Mouse (Mus musculus): ENCODE measurements around the gene St7l. TPM values are rescaled to one million over a fixed set of nuclear protein-coding genes. Genes with fewer than 3 reads are reported as not detected.

The St7l gene
- polyA plus RNA-seq, 1 experiment from 2014 or later: 45.0 TPM

DNA sequence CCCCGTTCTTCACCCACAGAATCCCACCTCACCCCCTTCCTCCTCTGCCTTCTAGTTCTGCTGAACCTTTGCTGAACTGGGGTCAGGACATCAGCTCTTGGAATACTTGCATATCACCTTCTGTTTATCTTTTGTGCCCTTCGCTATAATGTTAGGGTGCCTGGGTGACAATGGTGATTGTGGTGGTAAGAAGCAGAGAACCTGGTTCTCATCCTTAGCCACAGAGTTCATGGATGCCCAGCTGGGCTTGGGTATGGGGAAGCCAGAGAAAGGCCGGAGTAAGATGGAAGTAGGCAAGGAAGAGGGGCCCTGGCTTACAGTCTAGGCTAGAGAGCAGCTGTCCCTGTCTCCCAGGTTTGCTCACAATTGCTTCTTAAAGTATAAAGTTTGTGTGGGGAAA is 90.3 kb downstream of the St7l start:
- no peak for ATAC-seq (ENCODE audit: insufficient number of reproducible peaks, low FRiP score, low TSS enrichment, low read depth)
- Histone ChIP-seq H3K36me3 (peaks cover 38% of the 10 kb centered on the region), H3K4me2 (no peak overlapping the region), H3K9ac (no peak overlapping the region), H3K9me3 (no peaks in the 10 kb centered on the region), H3K27ac (no peak overlapping the region), H3K4me1 (no peaks in the 10 kb centered on the region), H3K4me3 (no peak overlapping the region), H3K27me3 (peaks cover 10% of the 10 kb centered on the region)
- WGBS: 90% methylated on average over 3 of the region's 3 CpGs

DNA sequence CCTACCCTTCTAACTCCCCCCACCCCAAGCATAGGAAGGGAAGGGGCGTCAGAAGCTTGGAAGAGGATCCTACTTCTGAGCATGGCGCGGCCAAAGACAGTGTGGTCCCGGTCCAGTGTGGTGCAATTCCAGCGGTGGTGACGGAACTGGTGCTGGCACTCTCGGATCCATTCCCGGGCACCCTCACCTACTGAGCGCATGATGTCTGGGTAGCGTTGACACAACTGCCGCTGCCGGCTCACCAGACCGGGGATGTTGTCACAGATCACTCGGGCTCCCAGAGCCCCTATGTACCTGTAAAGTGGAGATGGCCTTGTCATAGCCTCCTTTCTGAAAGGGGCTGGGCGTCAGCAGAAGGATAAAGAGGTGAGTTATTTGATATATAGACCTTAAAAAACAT is 90.7 kb downstream of the St7l start:
- WGBS: 96% methylated on average over 15 of the region's 15 CpGs
- no peak overlapping the region for H3K4me2 ChIP-seq
- peaks cover 38% of the 10 kb centered on the region for H3K36me3 ChIP-seq
- ATAC-seq (ENCODE audit: insufficient number of reproducible peaks, low FRiP score, low TSS enrichment, low read depth): no peak
- no peak overlapping the region for H3K4me3 ChIP-seq
- H3K27ac ChIP-seq: no peak overlapping the region
- H3K4me1 ChIP-seq: no peaks in the 10 kb centered on the region
- H3K9me3 ChIP-seq: no peaks in the 10 kb centered on the region
- H3K27me3 ChIP-seq: peaks cover 13% of the 10 kb centered on the region
- H3K9ac ChIP-seq: no peak overlapping the region

DNA sequence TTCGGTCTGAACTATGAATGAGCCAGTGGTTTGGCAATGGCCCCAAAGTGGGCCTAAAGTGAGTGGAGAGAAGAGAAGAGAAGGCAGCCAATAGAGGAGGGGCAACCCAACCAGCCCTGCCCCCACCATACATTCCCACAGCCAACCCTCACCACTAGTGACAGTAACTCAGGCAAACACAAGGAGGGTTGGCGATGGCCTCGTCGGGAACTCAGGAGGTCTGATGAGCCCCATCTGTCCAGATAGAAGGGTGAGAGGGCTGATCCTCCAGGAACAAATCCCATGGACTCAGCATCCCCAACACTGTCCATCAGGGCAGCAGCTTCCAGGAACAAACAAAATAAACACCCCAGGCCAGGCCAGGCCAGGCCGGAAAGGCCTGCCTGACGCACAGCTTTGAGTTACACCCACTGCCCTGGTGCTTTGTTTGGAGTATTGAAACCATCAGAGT is 92.4 kb downstream of the St7l start:
- H3K27me3 ChIP-seq: peaks cover 29% of the 10 kb centered on the region
- H3K9ac ChIP-seq: no peak overlapping the region
- H3K4me3 ChIP-seq: no peak overlapping the region
- peaks cover 28% of the 10 kb centered on the region for H3K36me3 ChIP-seq
- no peak overlapping the region for H3K27ac ChIP-seq
- 68% methylated on average over 6 of the region's 6 CpGs for WGBS
- H3K4me1 ChIP-seq: peaks cover 13% of the 10 kb centered on the region
- H3K9me3 ChIP-seq: no peaks in the 10 kb centered on the region
- no peak for ATAC-seq (ENCODE audit: insufficient number of reproducible peaks, low FRiP score, low TSS enrichment, low read depth)
- H3K4me2 ChIP-seq: no peak overlapping the region

DNA sequence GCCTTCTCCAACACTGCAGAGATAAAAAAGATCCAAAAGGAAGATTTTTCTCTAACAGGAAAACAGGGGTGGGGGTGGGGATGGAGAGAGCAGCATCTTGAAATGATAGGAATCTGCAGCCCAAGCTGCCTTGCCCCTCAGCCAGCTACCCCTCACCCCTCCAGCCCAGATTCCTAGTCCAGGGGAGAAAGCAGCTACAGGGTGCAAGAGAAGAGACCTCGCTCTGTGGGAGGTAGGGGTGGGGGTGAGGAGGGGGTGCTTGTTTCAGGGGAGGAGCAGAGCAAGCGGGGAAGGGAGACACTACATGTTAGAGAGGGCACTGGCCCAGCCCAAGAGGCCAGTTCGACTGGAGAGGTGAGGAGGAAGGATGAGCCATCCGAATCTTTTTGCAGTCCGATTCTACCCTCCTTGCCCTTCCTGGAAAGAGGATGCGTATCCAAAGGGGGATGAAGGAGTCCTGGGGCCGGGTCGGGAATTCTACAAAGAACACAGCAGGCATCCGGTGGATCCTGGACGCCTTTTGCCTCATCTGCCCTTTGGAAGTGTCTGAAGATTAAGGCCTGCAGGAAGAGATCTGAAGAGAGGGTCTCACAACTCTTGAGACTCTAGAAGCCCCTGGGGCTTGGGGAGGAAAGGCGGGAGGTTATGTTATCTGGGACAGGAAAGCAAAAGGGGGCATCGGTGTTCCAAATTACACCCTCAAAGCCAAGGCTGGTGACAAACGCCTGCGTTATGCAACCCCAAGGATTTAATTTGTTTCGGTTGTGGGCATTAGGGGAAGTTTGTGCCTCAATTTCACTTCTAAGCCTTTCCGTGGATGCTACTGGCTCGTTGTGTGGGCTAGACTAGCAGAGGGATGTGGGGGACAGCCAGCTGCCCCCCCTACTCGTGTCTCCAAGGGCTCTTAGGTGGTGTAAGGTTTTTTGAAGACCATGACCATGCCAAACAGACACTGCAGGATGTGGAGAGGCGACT is 96.5 kb downstream of the St7l start:
- peak overlapping the region; percentile 55 for H3K4me3 ChIP-seq
- H3K9me3 ChIP-seq: no peaks in the 10 kb centered on the region
- H3K36me3 ChIP-seq: no peaks in the 10 kb centered on the region
- H3K4me1 ChIP-seq: peaks cover 51% of the 10 kb centered on the region
- WGBS: 15% methylated on average over 19 of the region's 19 CpGs
- no peak overlapping the region for H3K27ac ChIP-seq
- peaks cover 53% of the 10 kb centered on the region for H3K27me3 ChIP-seq
- no peak for ATAC-seq (ENCODE audit: insufficient number of reproducible peaks, low FRiP score, low TSS enrichment, low read depth)
- peak overlapping the region; percentile 90 for H3K4me2 ChIP-seq
- no peak overlapping the region for H3K9ac ChIP-seq

DNA sequence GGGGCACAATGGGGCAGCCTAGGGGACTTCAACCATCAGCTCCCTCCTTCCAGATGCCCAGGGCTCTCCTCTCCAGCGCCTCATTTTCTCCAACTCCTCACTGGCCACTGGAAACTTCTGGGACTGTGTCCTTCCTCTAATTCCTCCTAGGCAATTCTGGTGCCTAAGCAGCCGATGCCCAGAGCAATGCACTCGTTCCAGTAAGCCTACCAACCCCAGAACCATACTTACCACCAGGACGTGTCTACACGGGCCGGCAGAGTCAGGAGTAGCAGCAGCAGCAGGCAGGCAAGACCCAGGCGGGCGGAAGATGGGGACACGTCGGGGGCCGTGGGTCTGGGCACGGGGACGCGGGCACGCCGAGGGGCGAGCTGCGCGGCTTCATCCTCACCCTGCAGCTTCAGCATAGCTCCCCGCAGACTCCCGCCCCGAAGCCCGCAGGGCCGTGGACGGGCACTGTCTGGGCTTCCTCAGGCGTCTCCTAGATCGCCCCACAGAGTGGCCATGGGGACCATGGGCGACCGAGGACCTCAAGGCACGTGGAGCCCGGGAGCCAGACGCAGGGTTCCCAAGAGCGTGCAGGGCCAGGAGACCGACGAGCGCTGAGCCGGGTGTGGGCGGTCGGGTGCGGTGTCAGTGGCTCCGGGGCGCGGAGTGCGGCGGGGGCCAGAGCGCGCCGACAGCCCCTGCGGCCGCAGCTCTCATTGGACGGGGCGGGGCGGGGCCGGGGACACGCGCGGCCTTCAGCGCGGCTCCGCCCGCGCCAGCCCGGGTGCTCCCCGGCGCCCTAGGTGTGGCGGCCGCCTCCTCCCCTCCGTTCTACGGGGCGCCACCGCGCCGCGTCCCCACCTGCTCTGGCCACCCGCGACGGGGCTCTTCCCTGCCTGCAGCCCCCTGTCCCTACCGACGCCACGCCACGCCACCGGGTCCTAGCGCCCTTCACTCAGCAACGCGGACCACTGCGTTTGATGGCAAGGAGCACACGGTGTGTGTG is 97.6 kb downstream of the St7l start, which contains the start of gene Wnt2b:
Wnt2b (minus strand) TSS at position 856 of the 994 bp plus-strand sequence.
- Histone ChIP-seq H3K9ac (peak within 1 kb of the TSS; percentile 29; the same call in 1 of the 2 replicates), H3K36me3 (no peaks in the 10 kb centered on the region), H3K4me2 (peak within 1 kb of the TSS; percentile 90), H3K4me3 (peak within 1 kb of the TSS; percentile 55), H3K4me1 (peaks cover 60% of the 10 kb centered on the region), H3K27me3 (peaks cover 53% of the 10 kb centered on the region), H3K27ac (no peak within 1 kb of the TSS), H3K9me3 (no peaks in the 10 kb centered on the region)
- peak; percentile 31; the same call in 1 of the 2 replicates for ATAC-seq (ENCODE audit: insufficient number of reproducible peaks, low FRiP score, low TSS enrichment, low read depth)
- WGBS: under 1% methylated on average over 85 of the region's 87 CpGs

DNA sequence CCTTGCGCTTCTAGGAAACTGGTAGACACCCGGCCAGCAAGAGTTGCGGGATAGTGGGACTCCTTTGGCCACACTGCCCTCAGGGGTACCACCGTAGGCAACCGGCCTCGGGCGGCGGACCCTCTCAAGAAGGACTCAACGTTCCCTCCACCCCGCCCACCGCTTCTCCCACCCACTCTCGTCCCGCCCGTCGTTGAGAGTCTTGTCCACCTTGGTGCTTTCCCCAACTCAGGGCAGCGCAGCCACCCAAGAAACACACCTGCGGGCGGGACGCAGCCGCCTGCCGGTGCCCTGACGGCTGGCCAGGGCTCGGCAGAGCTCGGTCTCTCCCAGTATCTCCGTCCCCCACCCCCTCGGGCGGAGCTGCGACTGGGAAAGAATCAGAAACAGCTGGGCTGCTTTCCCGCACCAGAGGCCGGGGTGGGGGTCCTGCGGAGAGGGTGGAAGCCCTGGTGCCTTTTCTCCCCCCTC is 98.4 kb downstream of the St7l start:
- no peaks in the 10 kb centered on the region for H3K9me3 ChIP-seq
- ATAC-seq (ENCODE audit: insufficient number of reproducible peaks, low FRiP score, low TSS enrichment, low read depth): 0 out of 2 replicates have a peak, but pooled peaks have one; percentile 28
- H3K4me2 ChIP-seq: peak overlapping the region; percentile 90
- no peaks in the 10 kb centered on the region for H3K36me3 ChIP-seq
- peaks cover 60% of the 10 kb centered on the region for H3K4me1 ChIP-seq
- H3K4me3 ChIP-seq: peak overlapping the region; percentile 55
- H3K9ac ChIP-seq: peak overlapping the region; percentile 29; the same call in 1 of the 2 replicates
- WGBS: under 1% methylated on average over 31 of the region's 31 CpGs
- H3K27ac ChIP-seq: no peak overlapping the region
- peaks cover 53% of the 10 kb centered on the region for H3K27me3 ChIP-seq

DNA sequence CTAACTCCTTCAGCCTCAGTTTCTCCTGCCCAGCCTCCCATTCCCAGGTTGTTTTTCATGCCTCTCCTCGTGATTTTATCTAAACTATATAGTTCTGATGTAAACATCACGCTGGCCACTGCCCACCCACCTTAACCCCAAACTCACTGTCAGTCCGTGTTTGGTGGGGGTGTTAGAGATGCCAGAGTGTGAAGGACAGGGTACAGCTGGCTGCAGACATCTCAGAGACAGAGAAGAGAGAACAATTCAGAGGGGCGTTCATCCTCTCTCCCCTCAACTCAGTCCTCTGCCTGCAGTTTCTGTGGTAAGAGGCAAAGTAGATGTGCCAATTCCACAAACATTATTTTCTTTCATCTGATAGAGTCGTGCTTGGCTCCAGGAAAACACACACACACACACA is 99.1 kb downstream of the St7l start:
- peak overlapping the region; percentile 55; the same call in 1 of the 2 replicates for H3K4me3 ChIP-seq
- H3K27me3 ChIP-seq: peaks cover 53% of the 10 kb centered on the region
- no peak for ATAC-seq (ENCODE audit: insufficient number of reproducible peaks, low FRiP score, low TSS enrichment, low read depth)

DNA sequence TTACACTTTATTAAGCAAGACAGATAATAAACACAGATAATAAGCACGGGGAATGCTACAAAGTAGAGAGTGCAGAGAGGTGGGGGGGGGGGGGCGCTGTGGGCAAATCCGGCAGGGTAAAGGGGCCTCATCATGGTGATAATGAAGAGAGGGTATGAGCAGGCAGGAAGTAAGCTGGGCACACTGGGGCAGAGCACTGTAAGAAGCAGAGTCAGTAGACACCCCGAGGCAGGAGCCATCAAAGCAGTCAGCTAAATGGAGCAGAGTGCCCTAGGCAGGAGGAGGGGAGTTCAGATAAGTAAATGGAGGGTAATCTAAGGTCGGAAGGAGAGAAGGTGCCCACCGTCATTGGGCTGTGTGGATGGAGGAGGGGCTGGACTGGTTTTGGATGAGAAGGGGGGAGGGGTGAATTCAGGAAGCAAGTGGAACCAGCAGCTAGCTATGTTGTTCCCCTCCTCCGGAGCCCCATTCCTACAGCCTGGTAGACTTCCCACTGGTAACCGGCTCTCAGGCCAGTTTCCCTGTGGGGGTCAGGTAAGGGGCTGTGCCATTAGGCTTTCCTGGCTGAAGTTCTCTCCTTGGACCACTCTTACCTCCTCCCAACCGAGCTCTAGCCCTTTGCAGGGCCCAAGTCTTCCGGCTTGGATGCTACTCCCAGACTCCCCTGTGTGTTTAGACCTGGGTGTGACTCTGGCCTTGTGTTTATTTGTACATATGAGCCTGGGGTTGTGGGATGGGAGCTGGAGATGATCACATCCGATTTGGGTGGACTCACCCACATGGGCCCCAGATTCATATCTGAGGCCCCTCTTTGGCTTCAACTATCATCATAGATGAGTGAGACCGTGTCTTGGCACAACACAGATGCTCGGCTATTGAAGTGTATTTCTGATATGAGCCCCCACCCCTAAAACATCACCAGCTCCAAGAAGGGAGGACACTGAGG is 99.8 kb downstream of the St7l start:
- H3K4me3 ChIP-seq: no peak overlapping the region
- no peak for ATAC-seq (ENCODE audit: insufficient number of reproducible peaks, low FRiP score, low TSS enrichment, low read depth)
- peaks cover 61% of the 10 kb centered on the region for H3K4me1 ChIP-seq
- H3K27me3 ChIP-seq: peaks cover 48% of the 10 kb centered on the region
- no peak overlapping the region for H3K27ac ChIP-seq
- 25% methylated on average over 13 of the region's 13 CpGs for WGBS
- H3K9ac ChIP-seq: no peak overlapping the region
- H3K4me2 ChIP-seq: no peak overlapping the region
- H3K36me3 ChIP-seq: no peaks in the 10 kb centered on the region
- H3K9me3 ChIP-seq: no peaks in the 10 kb centered on the region

More for the DNA sequence above, 99.1 kb downstream of the St7l start:
- WGBS: 4% methylated on average over 5 of the region's 5 CpGs
- Histone ChIP-seq H3K4me2 (0 out of 2 replicates have a peak overlapping the region, but pooled peaks have one; percentile 90), H3K9ac (no peak overlapping the region), H3K9me3 (no peaks in the 10 kb centered on the region), H3K27ac (no peak overlapping the region), H3K36me3 (no peaks in the 10 kb centered on the region), H3K4me1 (peaks cover 60% of the 10 kb centered on the region)

DNA sequence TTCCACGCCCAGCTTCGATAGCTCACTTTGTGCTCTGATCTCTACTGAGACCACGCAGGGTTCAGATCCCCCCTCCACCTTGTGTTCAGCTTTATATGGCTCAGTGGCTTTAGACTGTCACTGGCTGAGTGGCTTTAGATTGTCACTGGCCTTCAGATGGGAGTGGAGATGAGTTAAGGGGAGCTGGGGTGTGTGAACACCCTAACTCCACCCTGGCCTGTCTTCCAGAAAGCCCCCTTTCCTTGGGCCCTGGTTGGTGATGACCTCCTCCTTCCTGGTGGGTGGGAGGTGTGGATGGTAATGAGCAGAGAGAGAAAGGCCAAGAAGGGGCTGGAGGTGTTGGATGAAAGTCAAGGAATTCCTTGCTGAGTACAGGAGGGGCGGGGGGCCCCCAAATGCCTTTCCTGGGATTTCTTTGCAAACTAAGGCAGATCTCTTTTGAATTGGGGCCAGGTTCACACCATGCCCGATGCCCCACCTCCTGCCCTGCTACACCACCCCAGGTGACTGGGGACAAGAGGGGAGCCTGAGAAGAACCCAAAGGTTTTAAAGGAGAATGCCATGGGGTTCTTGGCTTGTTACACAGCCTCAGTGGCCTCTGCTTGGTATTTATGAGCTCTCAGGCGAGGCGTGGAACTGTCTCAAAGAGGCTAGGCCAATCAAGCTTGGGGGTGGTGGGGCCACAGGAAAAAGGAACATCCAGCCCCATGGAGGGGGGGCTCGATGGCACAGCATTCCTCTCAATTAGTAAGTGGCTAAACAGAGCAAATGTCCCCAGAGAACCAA is 101.5 kb downstream of the St7l start:
- H3K9me3 ChIP-seq: no peaks in the 10 kb centered on the region
- H3K4me2 ChIP-seq: no peak overlapping the region
- 51% methylated on average over 8 of the region's 8 CpGs for WGBS
- 0 out of 2 replicates have a peak overlapping the region, but pooled peaks have one; percentile 33 for H3K27ac ChIP-seq
- no peak overlapping the region for H3K4me3 ChIP-seq
- H3K9ac ChIP-seq: no peak overlapping the region
- no peak for ATAC-seq (ENCODE audit: insufficient number of reproducible peaks, low FRiP score, low TSS enrichment, low read depth)
- no peaks in the 10 kb centered on the region for H3K36me3 ChIP-seq
- H3K27me3 ChIP-seq: peaks cover 33% of the 10 kb centered on the region
- H3K4me1 ChIP-seq: peaks cover 60% of the 10 kb centered on the region

DNA sequence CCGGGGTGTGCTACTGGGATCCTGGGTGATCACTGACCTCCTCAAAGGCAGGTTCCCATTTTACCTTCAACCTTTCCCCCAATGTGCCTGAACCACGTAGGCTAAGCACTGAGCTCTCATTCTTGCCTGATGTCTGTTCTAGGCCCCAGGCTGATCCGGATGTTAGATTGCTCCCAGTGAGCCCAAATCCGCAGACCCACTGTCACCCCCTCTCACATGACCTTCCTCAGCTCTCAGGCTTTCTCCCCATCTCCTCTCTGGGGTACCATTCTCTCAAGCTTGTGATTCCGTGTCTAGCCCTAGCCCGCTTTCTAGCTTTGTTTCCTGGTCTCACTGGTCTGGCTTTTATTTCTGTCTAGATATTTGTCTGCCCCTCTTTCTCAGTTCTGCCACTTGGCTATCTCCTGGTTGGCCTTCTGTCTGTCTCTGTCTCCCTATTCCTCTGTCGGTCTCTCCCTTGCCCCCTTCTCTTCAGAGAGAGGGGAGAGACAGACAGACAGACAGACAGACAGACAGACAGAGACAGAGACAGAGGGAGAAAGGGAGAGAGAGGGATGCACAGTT is 102.3 kb downstream of the St7l start:
- H3K9me3 ChIP-seq: no peaks in the 10 kb centered on the region
- no peak overlapping the region for H3K4me2 ChIP-seq
- peaks cover 52% of the 10 kb centered on the region for H3K4me1 ChIP-seq
- H3K4me3 ChIP-seq: no peak overlapping the region
- H3K9ac ChIP-seq: no peak overlapping the region
- H3K36me3 ChIP-seq: no peaks in the 10 kb centered on the region
- H3K27me3 ChIP-seq: peaks cover 25% of the 10 kb centered on the region
- peak overlapping the region; percentile 33; the same call in 1 of the 2 replicates for H3K27ac ChIP-seq
- WGBS: 71% methylated on average over 7 of the region's 7 CpGs
- ATAC-seq (ENCODE audit: insufficient number of reproducible peaks, low FRiP score, low TSS enrichment, low read depth): no peak

Data from limb, embryonic 15.5 days (tissue).